Mouse (Mus musculus) B cell, adult (primary cell): ENCODE results near the gene Trmt1. TPM values are rescaled to one million over a fixed set of nuclear protein-coding genes. Genes with fewer than 3 reads are reported as not detected.

Experiments used
- total RNA-seq: library from RNA; stranded (reverse); gene quantifications from 4 replicates; pipeline ENCODE4 v1.2.4, GENCODE M21; 2023; ENCODE audit not compliant: inconsistent age

Trmt1 gene
- total RNA-seq, result 180 to 199 TPM (median 184 TPM) in 4 replicates

GRCm38 (mm10) chr8:84686191-84687002 is at the start of gene Trmt1:
TSS of gene Trmt1 (plus strand) at chr8:84686307.

DNA sequence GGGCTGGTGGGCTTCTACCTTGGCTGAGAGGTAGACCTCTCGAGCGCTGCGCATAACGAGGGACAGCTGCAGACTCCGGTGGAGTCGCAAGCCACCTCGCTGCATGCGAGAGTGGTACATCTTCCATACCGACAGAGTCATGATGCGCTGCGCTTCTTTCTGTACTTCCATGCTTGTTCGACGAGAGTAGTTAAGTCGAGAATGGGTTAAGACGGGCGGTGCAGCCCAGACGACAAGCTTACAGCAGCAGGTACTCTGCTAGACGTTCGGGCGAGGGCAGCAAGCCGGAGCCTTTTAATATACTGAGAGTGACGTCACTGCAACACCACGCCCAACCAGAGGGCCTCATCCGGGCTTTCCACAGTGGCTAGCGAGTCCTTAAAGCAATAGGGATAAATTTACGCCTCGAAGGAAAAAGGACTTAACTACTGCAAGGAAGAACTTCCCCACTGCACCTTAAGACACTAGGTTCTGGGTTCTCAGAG is 23.5 kb upstream of the Trmt1 start, which contains the start of gene Ier2:
Gene Ier2, minus strand, starts transcription at position 272 of the 485 bp plus-strand sequence.

GRCm38 (mm10) chr8:84687705-84688100 is 1.6 kb downstream of the Trmt1 start, which contains the start of gene Nacc1:
TSS of gene Nacc1 (minus strand) at chr8:84687862.

GRCm38 (mm10) chr8:84700941-84701911 is 15.1 kb downstream of the Trmt1 start, which contains the start of gene Lyl1:
TSS of gene Lyl1 (plus strand) at chr8:84701457.

GRCm38 (mm10) chr8:84722850-84723570 is 36.9 kb downstream of the Trmt1 start, which contains the start of gene G430095P16Rik:
TSS of gene G430095P16Rik (plus strand) at chr8:84723007.

Other genes starting within 250 kb of the Trmt1 start
- gene Ier2, start 23.5 kb upstream of the Trmt1 start, total RNA-seq, result 211 to 281 TPM (median 245 TPM) in 4 replicates
- 57.6 to 63.9 TPM (median 60.3 TPM) in 4 replicates for gene Nacc1, start 1.6 kb downstream of the Trmt1 start, total RNA-seq
- 129 to 151 TPM (median 133 TPM) in 4 replicates for gene Lyl1, start 15.2 kb downstream of the Trmt1 start, total RNA-seq
- not detected in 4 replicates for gene G430095P16Rik, start 36.7 kb downstream of the Trmt1 start, total RNA-seq
- gene Nfix, start 114.0 kb downstream of the Trmt1 start, total RNA-seq, result 1.4 to 4.3 TPM (median 2.8 TPM) in 4 replicates
- gene Dand5, start 136.5 kb downstream of the Trmt1 start, total RNA-seq, result 2.2 to 3.3 TPM (median 2.8 TPM) in 4 replicates
- gene Gadd45gip1, start 145.2 kb downstream of the Trmt1 start, total RNA-seq, result 11.4 to 12.8 TPM (median 11.7 TPM) in 4 replicates
- 48.0 to 63.3 TPM (median 61.5 TPM) in 4 replicates for gene Rad23a, start 154.4 kb downstream of the Trmt1 start, total RNA-seq
- 564 to 720 TPM (median 619 TPM) in 4 replicates for gene Calr, start 160.6 kb downstream of the Trmt1 start, total RNA-seq
- gene Farsa, start 170.7 kb downstream of the Trmt1 start, total RNA-seq, result 66.8 to 70.5 TPM (median 68.5 TPM) in 4 replicates
- 6.1 to 11.9 TPM (median 9.0 TPM) in 4 replicates for gene Syce2, start 185.8 kb downstream of the Trmt1 start, total RNA-seq
- gene Gcdh, start 207.6 kb downstream of the Trmt1 start, total RNA-seq, result 18.7 to 34.4 TPM (median 31.5 TPM) in 4 replicates
- gene Klf1, start 215.6 kb downstream of the Trmt1 start, total RNA-seq, result 0.32 to 0.45 TPM in 2 of 4 replicates, not detected in the others
- 67.4 to 74.5 TPM (median 72.7 TPM) in 4 replicates for gene Dnase2a, start 222.3 kb downstream of the Trmt1 start, total RNA-seq